Mouse (Mus musculus): Measurements from ENCODE around the gene Lyz1. TPM values are rescaled to one million over a fixed set of nuclear protein-coding genes. Genes with fewer than 3 reads are reported as not detected.

The Lyz1 gene
- total RNA-seq (2014; rRNA removed; ENCODE audit: low replicate concordance) = 0.15 and 0.73 TPM in 2 replicates
- 0.49 and 1.4 TPM in 2 replicates for polyA plus RNA-seq (2015; fragmentation: Nextera tagmentation; extraction: Ambion mirVana)

DNA sequence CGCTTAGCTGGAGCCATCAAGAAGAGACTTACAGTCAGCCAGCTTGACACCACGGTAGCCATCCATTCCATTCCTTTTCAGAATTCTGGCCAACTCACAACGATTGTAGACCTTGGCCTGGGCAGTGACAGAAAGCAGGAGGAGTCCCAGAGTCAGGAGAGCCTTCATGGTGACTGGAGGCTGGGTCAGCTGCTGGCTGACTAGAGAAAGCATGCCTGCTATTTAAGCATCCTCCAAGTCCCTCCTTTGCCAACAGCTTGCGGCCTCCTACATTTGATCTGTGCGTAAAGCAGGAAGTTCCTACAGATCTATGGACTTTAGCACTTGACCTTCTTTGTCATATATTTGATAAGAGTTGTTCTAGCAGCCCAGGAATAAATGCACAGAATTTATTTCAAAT, at the start of gene Lyz1:
Lyz1 (minus strand) TSS at position 198 of the 400 bp plus-strand sequence.
- no peak for DNase-seq (ENCODE audit: low spot score)

DNA sequence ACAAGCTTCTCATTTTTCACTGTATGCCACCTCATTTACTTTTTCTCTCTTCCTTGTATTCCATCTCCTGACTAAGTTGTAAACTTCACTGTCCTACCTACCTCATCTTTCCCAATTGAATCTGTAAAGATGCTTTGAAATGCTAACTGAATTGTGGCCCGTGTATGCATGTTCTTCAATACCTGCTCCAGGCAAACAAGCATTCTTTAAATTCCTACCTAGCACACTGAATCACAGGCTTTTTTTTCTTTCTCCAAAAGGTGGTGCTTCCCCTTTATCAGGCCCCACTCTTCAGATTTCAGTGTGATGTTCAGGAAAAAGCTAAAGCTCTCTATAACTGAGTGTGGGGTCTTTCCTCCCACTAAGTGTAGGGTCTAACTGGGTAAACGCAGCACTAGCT, 49.7 kb upstream of the Lyz1 start:
- no peak overlapping the region for H3K9ac ChIP-seq (replicated peaks; ENCODE audit: low read depth, low read length)
- 67% methylated on average over 2 of the region's 2 CpGs for WGBS
- DNase-seq (ENCODE audit: low spot score) (no peak), ATAC-seq (ENCODE audit: insufficient read depth, low read depth) (no peak)
- H3K36me3 ChIP-seq (replicated peaks; ENCODE audit: control insufficient read depth, insufficient read depth, low read length) = 0 out of 2 replicates have a peak, but pooled peaks cover 3% of the 10 kb centered on the region
- no peak overlapping the region for H3K27ac ChIP-seq (ENCODE audit: low read depth)
- no peaks in the 10 kb centered on the region for H3K4me1 ChIP-seq (ENCODE audit: control insufficient read depth, insufficient read depth)
- no peak overlapping the region for H3K4me3 ChIP-seq (ENCODE audit: low read depth, low read length)
- no peaks in the 10 kb centered on the region for H3K9me3 ChIP-seq (replicated peaks; ENCODE audit: control insufficient read depth, low read length)
- TF ChIP-seq CTCF (IDR thresholded peaks at IDR 0.05; ENCODE audit: low read depth) (no peak), EP300 (IDR thresholded peaks at IDR 0.05; ENCODE audit: low read depth) (no peak)
- H3K27me3 ChIP-seq (ENCODE audit: control insufficient read depth, insufficient read depth, low read length) = no peaks in the 10 kb centered on the region
- H3K4me2 ChIP-seq (ENCODE audit: low read depth, low read length) = no peak overlapping the region

More for the DNA sequence above, at the start of gene Lyz1:
- Histone ChIP-seq H3K9me3 (replicated peaks; ENCODE audit: control insufficient read depth, low read length) (no peaks in the 10 kb centered on the region), H3K9ac (replicated peaks; ENCODE audit: low read depth, low read length) (no peak within 1 kb of the TSS), H3K4me3 (ENCODE audit: low read depth, low read length) (no peak within 1 kb of the TSS), H3K27me3 (ENCODE audit: control insufficient read depth, insufficient read depth, low read length) (no peaks in the 10 kb centered on the region), H3K27ac (ENCODE audit: low read depth) (no peak within 1 kb of the TSS), H3K4me1 (ENCODE audit: control insufficient read depth, insufficient read depth) (no peaks in the 10 kb centered on the region; the same call in 1 of the 2 replicates), H3K36me3 (replicated peaks; ENCODE audit: control insufficient read depth, insufficient read depth, low read length) (no peaks in the 10 kb centered on the region), H3K4me2 (ENCODE audit: low read depth, low read length) (no peak within 1 kb of the TSS)
- TF ChIP-seq EP300 (IDR thresholded peaks at IDR 0.05; ENCODE audit: low read depth) = no peak
- TF ChIP-seq CTCF (IDR thresholded peaks at IDR 0.05; ENCODE audit: low read depth) = no peak
- WGBS = 48% methylated on average over 5 of the region's 5 CpGs
- no peak for ATAC-seq (ENCODE audit: insufficient read depth, low read depth)

DNA sequence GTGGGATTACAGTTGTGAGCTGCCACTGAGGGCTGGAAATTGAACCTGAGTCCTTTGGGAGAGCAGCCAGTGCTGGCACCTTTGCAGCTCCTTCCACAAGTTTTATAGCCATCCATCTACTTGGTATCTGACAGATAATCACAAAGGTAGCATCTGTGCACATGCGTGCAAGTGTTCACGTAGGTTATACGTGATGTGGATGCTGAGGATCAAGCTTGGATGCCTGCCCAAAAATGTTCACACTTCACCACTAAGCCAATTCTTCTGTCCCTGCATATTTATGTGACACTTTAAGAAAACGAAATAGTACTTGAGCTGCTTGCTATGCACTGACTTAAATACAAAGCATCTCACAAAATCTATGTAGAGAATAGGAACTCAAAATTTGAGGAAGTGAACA, 48.4 kb upstream of the Lyz1 start:
- no peaks in the 10 kb centered on the region for H3K4me1 ChIP-seq (ENCODE audit: control insufficient read depth, insufficient read depth)
- no peak overlapping the region for H3K27ac ChIP-seq (ENCODE audit: low read depth)
- TF ChIP-seq CTCF (IDR thresholded peaks at IDR 0.05; ENCODE audit: low read depth) (no peak), EP300 (IDR thresholded peaks at IDR 0.05; ENCODE audit: low read depth) (no peak)
- H3K36me3 ChIP-seq (replicated peaks; ENCODE audit: control insufficient read depth, insufficient read depth, low read length) = 0 out of 2 replicates have a peak, but pooled peaks cover 3% of the 10 kb centered on the region
- DNase-seq (ENCODE audit: low spot score) = no peak
- no peaks in the 10 kb centered on the region for H3K27me3 ChIP-seq (ENCODE audit: control insufficient read depth, insufficient read depth, low read length)
- no peak overlapping the region for H3K4me3 ChIP-seq (ENCODE audit: low read depth, low read length)
- H3K9ac ChIP-seq (replicated peaks; ENCODE audit: low read depth, low read length) = no peak overlapping the region
- no peaks in the 10 kb centered on the region for H3K9me3 ChIP-seq (replicated peaks; ENCODE audit: control insufficient read depth, low read length)
- 43% methylated on average over 4 of the region's 4 CpGs for WGBS
- ATAC-seq (ENCODE audit: insufficient read depth, low read depth) = no peak
- H3K4me2 ChIP-seq (ENCODE audit: low read depth, low read length) = no peak overlapping the region

DNA sequence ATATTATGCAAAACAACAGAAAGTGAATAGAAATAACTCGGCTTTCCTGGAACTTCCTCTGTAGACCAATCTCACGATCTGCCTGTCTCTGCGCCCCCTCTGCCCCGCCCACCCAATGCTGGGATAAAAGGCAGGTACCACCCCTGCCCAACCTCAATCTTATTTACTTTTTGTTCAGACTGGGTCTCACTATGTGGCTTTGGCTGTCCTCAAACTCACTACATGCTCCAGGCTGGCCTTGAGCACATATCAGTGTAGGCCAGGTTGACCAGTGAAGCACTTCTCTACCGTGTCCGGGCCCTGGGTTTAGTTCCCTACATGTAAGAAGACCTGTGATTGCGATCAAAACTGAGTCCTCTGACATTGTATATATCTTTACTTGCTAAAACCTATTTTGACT, 46.6 kb upstream of the Lyz1 start:
- Histone ChIP-seq H3K27ac (ENCODE audit: low read depth) (no peak overlapping the region), H3K27me3 (ENCODE audit: control insufficient read depth, insufficient read depth, low read length) (no peaks in the 10 kb centered on the region), H3K9me3 (replicated peaks; ENCODE audit: control insufficient read depth, low read length) (no peaks in the 10 kb centered on the region), H3K36me3 (replicated peaks; ENCODE audit: control insufficient read depth, insufficient read depth, low read length) (0 out of 2 replicates have a peak, but pooled peaks cover 3% of the 10 kb centered on the region), H3K9ac (replicated peaks; ENCODE audit: low read depth, low read length) (no peak overlapping the region), H3K4me1 (ENCODE audit: control insufficient read depth, insufficient read depth) (no peaks in the 10 kb centered on the region), H3K4me3 (ENCODE audit: low read depth, low read length) (no peak overlapping the region), H3K4me2 (ENCODE audit: low read depth, low read length) (no peak overlapping the region)
- no peak for ATAC-seq (ENCODE audit: insufficient read depth, low read depth)
- WGBS = 86% methylated on average over 7 of the region's 7 CpGs
- no peak for DNase-seq (ENCODE audit: low spot score)
- TF ChIP-seq EP300 (IDR thresholded peaks at IDR 0.05; ENCODE audit: low read depth) (no peak), CTCF (IDR thresholded peaks at IDR 0.05; ENCODE audit: low read depth) (no peak)

DNA sequence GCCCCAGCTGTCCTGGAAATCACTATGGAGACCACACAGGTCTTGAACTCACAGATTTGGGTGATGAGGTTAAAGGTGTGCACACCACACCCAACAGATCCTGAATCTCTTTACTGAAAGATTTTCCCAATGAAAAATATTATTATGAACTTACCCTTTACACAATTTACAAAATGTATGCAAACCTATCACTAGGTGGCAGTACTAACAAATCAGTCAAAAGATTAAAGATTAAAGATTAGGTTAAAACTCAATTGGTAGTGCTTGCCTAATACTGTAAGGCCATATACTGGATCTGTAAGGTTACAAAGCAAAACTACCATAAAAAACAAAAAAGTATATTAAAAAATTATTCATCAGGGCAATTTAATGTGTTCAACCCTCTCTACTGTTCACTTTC, 45.3 kb upstream of the Lyz1 start:
- Histone ChIP-seq H3K9ac (replicated peaks; ENCODE audit: low read depth, low read length) (no peak overlapping the region), H3K9me3 (replicated peaks; ENCODE audit: control insufficient read depth, low read length) (no peaks in the 10 kb centered on the region), H3K4me1 (ENCODE audit: control insufficient read depth, insufficient read depth) (no peaks in the 10 kb centered on the region), H3K36me3 (replicated peaks; ENCODE audit: control insufficient read depth, insufficient read depth, low read length) (0 out of 2 replicates have a peak, but pooled peaks cover 3% of the 10 kb centered on the region), H3K27me3 (ENCODE audit: control insufficient read depth, insufficient read depth, low read length) (no peaks in the 10 kb centered on the region), H3K4me2 (ENCODE audit: low read depth, low read length) (no peak overlapping the region), H3K27ac (ENCODE audit: low read depth) (no peak overlapping the region), H3K4me3 (ENCODE audit: low read depth, low read length) (no peak overlapping the region)
- DNase-seq (ENCODE audit: low spot score) (no peak), ATAC-seq (ENCODE audit: insufficient read depth, low read depth) (no peak)
- no peak for TF ChIP-seq CTCF (IDR thresholded peaks at IDR 0.05; ENCODE audit: low read depth)
- TF ChIP-seq EP300 (IDR thresholded peaks at IDR 0.05; ENCODE audit: low read depth) = no peak

DNA sequence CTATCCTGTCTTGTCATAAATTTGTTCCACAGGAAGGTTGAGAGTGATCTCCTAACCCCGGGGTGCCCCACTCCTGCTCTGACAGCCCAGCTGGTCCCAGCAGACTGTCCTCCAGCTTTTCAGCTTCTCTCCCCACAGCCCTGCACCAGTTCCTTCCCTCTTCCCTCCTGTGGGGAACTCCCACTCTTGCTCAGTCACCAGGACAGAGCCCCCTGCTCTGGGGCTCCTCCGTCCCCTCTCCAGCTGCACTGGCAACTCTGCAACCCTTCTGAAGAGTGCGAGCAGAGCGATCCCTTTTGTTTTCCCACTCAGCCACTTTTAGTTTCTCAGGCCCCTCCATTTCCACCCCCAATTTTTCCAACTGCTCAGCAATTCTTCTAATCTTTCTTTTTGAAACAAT, 43.0 kb upstream of the Lyz1 start:
- DNase-seq (ENCODE audit: low spot score) (no peak), ATAC-seq (ENCODE audit: insufficient read depth, low read depth) (no peak; the same call in 1 of the 2 replicates)
- H3K27me3 ChIP-seq (ENCODE audit: control insufficient read depth, insufficient read depth, low read length) = no peaks in the 10 kb centered on the region
- WGBS = 32% methylated on average over 4 of the region's 4 CpGs
- H3K9ac ChIP-seq (replicated peaks; ENCODE audit: low read depth, low read length) = no peak overlapping the region
- no peaks in the 10 kb centered on the region for H3K36me3 ChIP-seq (replicated peaks; ENCODE audit: control insufficient read depth, insufficient read depth, low read length)
- H3K27ac ChIP-seq (ENCODE audit: low read depth) = no peak overlapping the region
- H3K4me3 ChIP-seq (ENCODE audit: low read depth, low read length) = no peak overlapping the region
- H3K4me1 ChIP-seq (ENCODE audit: control insufficient read depth, insufficient read depth) = no peaks in the 10 kb centered on the region
- no peaks in the 10 kb centered on the region for H3K9me3 ChIP-seq (replicated peaks; ENCODE audit: control insufficient read depth, low read length)
- H3K4me2 ChIP-seq (ENCODE audit: low read depth, low read length) = no peak overlapping the region
- TF ChIP-seq CTCF (IDR thresholded peaks at IDR 0.05; ENCODE audit: low read depth) (no peak), EP300 (IDR thresholded peaks at IDR 0.05; ENCODE audit: low read depth) (no peak)

Measured in heart, postnatal 0 days (tissue).